Mouse (Mus musculus): ENCODE measurements around the gene Rbm44.
A peak's percentile ranks its signal among the peaks of the same experiment; 100 is the strongest.

Gene Rbm44

GRCm38 (mm10) chr1:91179533-91180173, 34.8 kb downstream of the Rbm44 start, which contains the start of gene Ramp1:
TSS of gene Ramp1 (plus strand) at chr1:91179822.
- DNase-seq (ENCODE audit: low read depth), result no peak

GRCm38 (mm10) chr1:91180174-91180565, 35.3 kb downstream of the Rbm44 start:
- no peak for DNase-seq (ENCODE audit: low read depth)

GRCm38 (mm10) chr1:91180723-91181122, 35.8 kb downstream of the Rbm44 start:
- no peak for DNase-seq (ENCODE audit: low read depth)

- no peak for DNase-seq (ENCODE audit: low read depth)
Measured at GRCm38 (mm10) chr1:91181261-91181660, 36.4 kb downstream of the Rbm44 start.

- no peak for DNase-seq (ENCODE audit: low read depth)
Measured at GRCm38 (mm10) chr1:91181784-91182450, 37.0 kb downstream of the Rbm44 start.

- DNase-seq (ENCODE audit: low read depth), result no peak
Measured at GRCm38 (mm10) chr1:91183305-91183704, 38.4 kb downstream of the Rbm44 start.

GRCm38 (mm10) chr1:91186677-91187076, 41.8 kb downstream of the Rbm44 start:
- no peak for DNase-seq (ENCODE audit: low read depth)

- DNase-seq (ENCODE audit: low read depth), result peak; percentile 41
Measured at GRCm38 (mm10) chr1:91187315-91187714, 42.4 kb downstream of the Rbm44 start.

GRCm38 (mm10) chr1:91187786-91188640, 43.1 kb downstream of the Rbm44 start:
- peak; percentile 52 for DNase-seq (ENCODE audit: low read depth)

- no peak for DNase-seq (ENCODE audit: low read depth)
Measured at GRCm38 (mm10) chr1:91188851-91189460, 44.1 kb downstream of the Rbm44 start.

- DNase-seq (ENCODE audit: low read depth), result no peak
Measured at GRCm38 (mm10) chr1:91192184-91192583, 47.3 kb downstream of the Rbm44 start.

- no peak for DNase-seq (ENCODE audit: low read depth)
Measured at GRCm38 (mm10) chr1:91193242-91193641, 48.4 kb downstream of the Rbm44 start.

GRCm38 (mm10) chr1:91193680-91194079, 48.8 kb downstream of the Rbm44 start:
- DNase-seq (ENCODE audit: low read depth), result no peak

GRCm38 (mm10) chr1:91199793-91200192, 54.9 kb downstream of the Rbm44 start:
- DNase-seq (ENCODE audit: low read depth), result no peak

GRCm38 (mm10) chr1:91201122-91201521, 56.2 kb downstream of the Rbm44 start:
- DNase-seq (ENCODE audit: low read depth), result no peak

GRCm38 (mm10) chr1:91204221-91204765, 59.4 kb downstream of the Rbm44 start:
- DNase-seq (ENCODE audit: low read depth), result no peak

- DNase-seq (ENCODE audit: low read depth), result no peak
Measured at GRCm38 (mm10) chr1:91205651-91206050, 60.8 kb downstream of the Rbm44 start.

GRCm38 (mm10) chr1:91206336-91206735, 61.4 kb downstream of the Rbm44 start:
- no peak for DNase-seq (ENCODE audit: low read depth)

GRCm38 (mm10) chr1:91206873-91207272, 62.0 kb downstream of the Rbm44 start:
- no peak for DNase-seq (ENCODE audit: low read depth)

GRCm38 (mm10) chr1:91207334-91208074, 62.6 kb downstream of the Rbm44 start:
- DNase-seq (ENCODE audit: low read depth), result no peak

- no peak for DNase-seq (ENCODE audit: low read depth)
Measured at GRCm38 (mm10) chr1:91209343-91209742, 64.5 kb downstream of the Rbm44 start.
